Mouse (Mus musculus) fat pad, adult 2 months (tissue): ENCODE results near the gene Pacsin2.

Experiments used
- DNase-seq: peaks from one replicate; pipeline ENCODE4 v3.0.0-alpha.2; 2011; ENCODE audit warnings: low read depth, low spot score; ENCODE audit errors: extremely low read depth

Gene Pacsin2

DNA sequence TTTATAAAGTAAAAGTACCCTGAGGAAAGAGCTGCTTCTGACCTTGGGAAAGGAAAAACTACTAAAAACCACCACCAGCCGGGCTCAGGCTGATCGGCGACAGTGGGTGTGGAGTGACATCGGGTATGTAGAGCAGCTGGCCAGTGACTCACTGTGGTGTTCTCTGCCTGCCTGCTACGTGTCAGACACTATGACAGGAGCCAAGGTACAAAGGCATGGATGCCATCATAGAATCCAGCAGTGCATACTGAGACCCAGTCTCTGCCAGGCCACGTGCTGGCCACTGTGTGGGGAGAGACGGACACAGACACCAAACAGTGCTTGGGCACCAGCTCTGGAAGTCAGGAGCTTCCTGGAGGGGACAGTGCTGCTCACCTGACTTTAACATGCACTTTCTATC lies 119.5 kb downstream of the Pacsin2 start:
- no peak for DNase-seq

DNA sequence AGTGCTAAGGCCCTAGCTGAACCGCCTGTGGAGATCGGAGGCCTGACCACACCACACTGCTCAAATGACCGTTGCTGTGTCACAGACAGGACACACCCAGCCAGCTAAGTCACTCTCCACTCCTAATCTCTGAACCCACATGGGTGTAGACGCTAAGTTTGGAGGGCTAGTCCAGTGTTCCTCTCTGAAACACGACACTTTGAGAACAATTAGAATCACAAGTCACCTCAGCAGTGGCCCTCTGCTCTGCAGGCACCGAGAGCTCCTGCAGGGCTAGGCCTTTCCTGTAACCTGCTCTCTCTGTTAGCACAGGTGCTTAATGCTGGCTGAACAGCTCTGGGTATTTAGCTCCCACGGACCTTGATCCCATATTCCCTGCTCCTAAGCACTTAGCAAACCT lies 120.2 kb downstream of the Pacsin2 start:
- DNase-seq, result no peak

GRCm38 (mm10) chr15:83338908-83339307 lies 125.5 kb downstream of the Pacsin2 start:
- no peak for DNase-seq

DNA sequence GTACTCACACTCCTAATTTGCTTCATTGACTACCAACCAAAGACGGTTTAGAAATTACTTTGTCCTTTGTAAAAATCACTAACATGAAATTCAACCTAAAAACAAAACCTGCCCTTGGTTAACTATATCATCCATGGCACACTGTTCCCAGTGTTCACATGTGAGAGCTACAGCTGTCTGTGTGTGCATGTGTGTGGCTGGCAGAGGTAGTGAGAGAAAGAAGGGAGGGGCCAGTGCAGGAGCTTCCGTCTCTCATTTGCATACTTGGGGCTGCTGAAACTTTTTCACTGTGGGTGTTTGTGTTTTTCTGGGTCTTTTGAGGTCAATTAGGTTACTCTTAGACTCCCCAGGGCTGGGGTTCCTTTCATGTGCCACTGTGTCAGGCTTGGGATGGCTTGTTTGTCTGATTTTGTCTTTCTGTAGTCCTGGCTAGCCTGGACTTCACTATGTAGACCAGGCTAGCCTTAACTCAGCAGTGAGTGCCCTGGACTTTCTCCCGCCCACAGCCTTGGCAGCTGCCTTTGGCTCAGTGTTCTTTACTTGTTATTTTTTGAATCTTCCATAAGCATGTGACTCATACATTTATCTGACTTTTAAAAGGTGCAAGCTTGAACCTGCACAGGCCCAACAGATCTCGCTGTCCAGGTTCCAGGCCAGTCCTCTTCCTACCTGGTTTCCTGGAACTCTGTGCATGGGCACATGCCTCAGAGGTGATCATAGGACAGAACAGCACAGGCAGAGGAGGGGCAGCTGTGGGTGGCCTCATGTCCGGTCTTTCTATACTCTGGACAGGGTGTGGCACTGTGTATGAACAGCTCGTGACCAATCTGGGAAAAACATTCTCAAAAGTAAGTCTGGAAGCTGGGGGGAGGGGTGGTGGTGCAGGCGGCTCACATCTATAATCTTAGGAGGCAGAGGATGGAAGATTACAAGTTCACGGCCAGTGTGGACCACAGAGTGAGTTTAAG lies 126.2 kb downstream of the Pacsin2 start:
- peak; percentile 74 for DNase-seq

GRCm38 (mm10) chr15:83332373-83332772 lies 132.0 kb downstream of the Pacsin2 start:
- no peak for DNase-seq

DNA sequence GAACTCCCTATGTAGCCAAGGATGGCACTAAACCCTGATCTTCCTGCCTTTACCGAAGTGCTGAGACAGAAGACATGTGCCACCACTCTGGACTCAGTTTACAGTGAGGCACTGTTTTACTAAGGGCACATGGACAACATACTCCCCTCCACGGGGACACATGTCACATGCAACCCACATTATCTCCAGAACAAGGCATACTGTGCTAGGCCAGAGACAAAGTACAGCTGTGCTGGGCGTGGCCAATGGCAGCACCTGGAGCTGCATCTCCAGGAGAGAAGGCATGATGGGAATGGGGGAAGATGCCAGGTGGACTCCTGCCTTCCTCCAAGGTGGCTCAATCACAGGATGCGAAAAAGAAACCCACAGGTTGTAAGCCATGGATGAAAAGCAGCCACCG lies 135.5 kb downstream of the Pacsin2 start:
- DNase-seq, result no peak
